Mouse (Mus musculus): Measurements from ENCODE around the gene Tuba8. TPM values are rescaled to one million over a fixed set of nuclear protein-coding genes. Genes with fewer than 3 reads are reported as not detected.

Tuba8 gene
- polyA plus RNA-seq (2014; fragmentation: Nextera tagmentation; extraction: Ambion mirVana), result 1.3 and 1.5 TPM in 2 replicates

GRCm38 (mm10) chr6:121210149-121210925 lies at the start of gene Tuba8:
Tuba8 (plus strand) TSS chr6:121210696.
- H3K4me1 ChIP-seq (ENCODE audit: control insufficient read depth, insufficient read depth, low read length), result peaks cover 12% of the 10 kb centered on the region; the same call in 1 of the 2 replicates
- ATAC-seq (ENCODE audit: low read depth), result peak; percentile 82
- peak within 1 kb of the TSS; percentile 43 for H3K4me3 ChIP-seq (ENCODE audit: low read depth, low read length)
- 4% methylated on average over 30 of the region's 30 CpGs for WGBS
- 0 out of 2 replicates have a peak, but pooled peaks cover 2% of the 10 kb centered on the region for H3K27me3 ChIP-seq (ENCODE audit: control insufficient read depth, insufficient read depth, low read length)
- H3K4me2 ChIP-seq (ENCODE audit: low read depth, low read length), result peak within 1 kb of the TSS; percentile 94
- H3K27ac ChIP-seq (ENCODE audit: low read depth, low read length), result no peak within 1 kb of the TSS
- H3K9me3 ChIP-seq (ENCODE audit: control insufficient read depth, low read length), result no peaks in the 10 kb centered on the region
- peak within 1 kb of the TSS; percentile 57 for H3K9ac ChIP-seq (replicated peaks; ENCODE audit: low read depth, low read length)
- H3K36me3 ChIP-seq (ENCODE audit: control insufficient read depth, insufficient read depth, low read length), result no peaks in the 10 kb centered on the region

- no peak overlapping the region for H3K4me2 ChIP-seq (ENCODE audit: low read depth, low read length)
Observed at GRCm38 (mm10) chr6:121162616-121163015, 47.9 kb upstream of the Tuba8 start.

GRCm38 (mm10) chr6:121166098-121166552 lies 44.4 kb upstream of the Tuba8 start:
- ATAC-seq (ENCODE audit: low read depth), result peak; percentile 88

More at GRCm38 (mm10) chr6:121162616-121163015, 47.9 kb upstream of the Tuba8 start:
- H3K9me3 ChIP-seq (ENCODE audit: control insufficient read depth, low read length), result no peaks in the 10 kb centered on the region
- no peak overlapping the region for H3K9ac ChIP-seq (replicated peaks; ENCODE audit: low read depth, low read length)
- H3K27ac ChIP-seq (ENCODE audit: low read depth, low read length), result no peak overlapping the region
- 93% methylated on average over 12 of the region's 12 CpGs for WGBS
- ATAC-seq (ENCODE audit: low read depth), result no peak
- H3K27me3 ChIP-seq (ENCODE audit: control insufficient read depth, insufficient read depth, low read length), result no peaks in the 10 kb centered on the region
- peaks cover 5% of the 10 kb centered on the region; the same call in 1 of the 2 replicates for H3K4me1 ChIP-seq (ENCODE audit: control insufficient read depth, insufficient read depth, low read length)
- no peak overlapping the region for H3K4me3 ChIP-seq (ENCODE audit: low read depth, low read length)
- H3K36me3 ChIP-seq (ENCODE audit: control insufficient read depth, insufficient read depth, low read length), result no peaks in the 10 kb centered on the region

GRCm38 (mm10) chr6:121167381-121167975 lies 43.0 kb upstream of the Tuba8 start:
- Histone ChIP-seq H3K36me3 (ENCODE audit: control insufficient read depth, insufficient read depth, low read length) (no peaks in the 10 kb centered on the region), H3K9ac (replicated peaks; ENCODE audit: low read depth, low read length) (no peak overlapping the region), H3K27ac (ENCODE audit: low read depth, low read length) (no peak overlapping the region), H3K27me3 (ENCODE audit: control insufficient read depth, insufficient read depth, low read length) (no peaks in the 10 kb centered on the region), H3K4me3 (ENCODE audit: low read depth, low read length) (no peak overlapping the region), H3K9me3 (ENCODE audit: control insufficient read depth, low read length) (no peaks in the 10 kb centered on the region), H3K4me2 (ENCODE audit: low read depth, low read length) (no peak overlapping the region), H3K4me1 (ENCODE audit: control insufficient read depth, insufficient read depth, low read length) (peaks cover 5% of the 10 kb centered on the region; the same call in 1 of the 2 replicates)
- no peak for ATAC-seq (ENCODE audit: low read depth)
- 76% methylated on average over 7 of the region's 7 CpGs for WGBS

More at GRCm38 (mm10) chr6:121166098-121166552, 44.4 kb upstream of the Tuba8 start:
- no peak overlapping the region for H3K4me2 ChIP-seq (ENCODE audit: low read depth, low read length)
- H3K36me3 ChIP-seq (ENCODE audit: control insufficient read depth, insufficient read depth, low read length), result no peaks in the 10 kb centered on the region
- H3K27ac ChIP-seq (ENCODE audit: low read depth, low read length), result no peak overlapping the region
- whole genome bisulfite sequencing, result 13% methylated on average over 10 of the region's 10 CpGs
- no peaks in the 10 kb centered on the region for H3K27me3 ChIP-seq (ENCODE audit: control insufficient read depth, insufficient read depth, low read length)
- no peak overlapping the region for H3K4me3 ChIP-seq (ENCODE audit: low read depth, low read length)
- H3K9ac ChIP-seq (replicated peaks; ENCODE audit: low read depth, low read length), result no peak overlapping the region
- peaks cover 5% of the 10 kb centered on the region; the same call in 1 of the 2 replicates for H3K4me1 ChIP-seq (ENCODE audit: control insufficient read depth, insufficient read depth, low read length)
- no peaks in the 10 kb centered on the region for H3K9me3 ChIP-seq (ENCODE audit: control insufficient read depth, low read length)

- H3K4me2 ChIP-seq (ENCODE audit: low read depth, low read length), result no peak overlapping the region
- no peak overlapping the region for H3K9ac ChIP-seq (replicated peaks; ENCODE audit: low read depth, low read length)
- no peak for ATAC-seq (ENCODE audit: low read depth)
- H3K27ac ChIP-seq (ENCODE audit: low read depth, low read length), result no peak overlapping the region
- no peaks in the 10 kb centered on the region for H3K27me3 ChIP-seq (ENCODE audit: control insufficient read depth, insufficient read depth, low read length)
- H3K36me3 ChIP-seq (ENCODE audit: control insufficient read depth, insufficient read depth, low read length), result no peaks in the 10 kb centered on the region
- H3K4me1 ChIP-seq (ENCODE audit: control insufficient read depth, insufficient read depth, low read length), result peaks cover under 1% of the 10 kb centered on the region; the same call in 1 of the 2 replicates
- H3K4me3 ChIP-seq (ENCODE audit: low read depth, low read length), result no peak overlapping the region
- no peaks in the 10 kb centered on the region for H3K9me3 ChIP-seq (ENCODE audit: control insufficient read depth, low read length)
- WGBS, result 84% methylated on average over 6 of the region's 6 CpGs
Observed at GRCm38 (mm10) chr6:121171102-121171501, 39.4 kb upstream of the Tuba8 start.

- H3K4me1 ChIP-seq (ENCODE audit: control insufficient read depth, insufficient read depth, low read length), result 0 out of 2 replicates have a peak, but pooled peaks cover 5% of the 10 kb centered on the region
- no peak overlapping the region for H3K27ac ChIP-seq (ENCODE audit: low read depth, low read length)
- 75% methylated on average over 5 of the region's 5 CpGs for WGBS
- no peak overlapping the region for H3K4me3 ChIP-seq (ENCODE audit: low read depth, low read length)
- no peaks in the 10 kb centered on the region for H3K27me3 ChIP-seq (ENCODE audit: control insufficient read depth, insufficient read depth, low read length)
- no peaks in the 10 kb centered on the region for H3K36me3 ChIP-seq (ENCODE audit: control insufficient read depth, insufficient read depth, low read length)
- ATAC-seq (ENCODE audit: low read depth), result no peak
- no peak overlapping the region for H3K4me2 ChIP-seq (ENCODE audit: low read depth, low read length)
- no peaks in the 10 kb centered on the region for H3K9me3 ChIP-seq (ENCODE audit: control insufficient read depth, low read length)
- H3K9ac ChIP-seq (replicated peaks; ENCODE audit: low read depth, low read length), result no peak overlapping the region
Observed at GRCm38 (mm10) chr6:121173471-121173870, 37.0 kb upstream of the Tuba8 start.

GRCm38 (mm10) chr6:121174761-121175160 lies 35.7 kb upstream of the Tuba8 start:
- 91% methylated on average over 6 of the region's 6 CpGs for WGBS

GRCm38 (mm10) chr6:121176011-121176730 lies 34.3 kb upstream of the Tuba8 start:
- Histone ChIP-seq H3K36me3 (ENCODE audit: control insufficient read depth, insufficient read depth, low read length) (no peaks in the 10 kb centered on the region), H3K4me3 (ENCODE audit: low read depth, low read length) (no peak overlapping the region), H3K9me3 (ENCODE audit: control insufficient read depth, low read length) (no peaks in the 10 kb centered on the region), H3K27me3 (ENCODE audit: control insufficient read depth, insufficient read depth, low read length) (no peaks in the 10 kb centered on the region), H3K4me2 (ENCODE audit: low read depth, low read length) (no peak overlapping the region), H3K4me1 (ENCODE audit: control insufficient read depth, insufficient read depth, low read length) (0 out of 2 replicates have a peak, but pooled peaks cover 5% of the 10 kb centered on the region), H3K27ac (ENCODE audit: low read depth, low read length) (no peak overlapping the region), H3K9ac (replicated peaks; ENCODE audit: low read depth, low read length) (no peak overlapping the region)
- WGBS, result 48% methylated on average over 14 of the region's 14 CpGs
- ATAC-seq (ENCODE audit: low read depth), result peak; percentile 21; the same call in 1 of the 2 replicates

More at GRCm38 (mm10) chr6:121174761-121175160, 35.7 kb upstream of the Tuba8 start:
- no peak overlapping the region for H3K4me2 ChIP-seq (ENCODE audit: low read depth, low read length)
- H3K36me3 ChIP-seq (ENCODE audit: control insufficient read depth, insufficient read depth, low read length), result no peaks in the 10 kb centered on the region
- no peak overlapping the region for H3K9ac ChIP-seq (replicated peaks; ENCODE audit: low read depth, low read length)
- H3K4me1 ChIP-seq (ENCODE audit: control insufficient read depth, insufficient read depth, low read length), result 0 out of 2 replicates have a peak, but pooled peaks cover 5% of the 10 kb centered on the region
- H3K4me3 ChIP-seq (ENCODE audit: low read depth, low read length), result no peak overlapping the region
- no peak for ATAC-seq (ENCODE audit: low read depth)
- no peaks in the 10 kb centered on the region for H3K27me3 ChIP-seq (ENCODE audit: control insufficient read depth, insufficient read depth, low read length)
- H3K27ac ChIP-seq (ENCODE audit: low read depth, low read length), result no peak overlapping the region
- H3K9me3 ChIP-seq (ENCODE audit: control insufficient read depth, low read length), result no peaks in the 10 kb centered on the region

All from neural tube, embryonic 14.5 days (tissue).